Mouse (Mus musculus) liver, postnatal 0 days (tissue): Measurements from ENCODE around the gene Fam213a.

ENCODE experiments used
- CTCF ChIP-seq: sonication (generic); IDR thresholded peaks from 2 replicates; pipeline ENCODE4 v1.5.1; 2016; ENCODE audit warnings: antibody characterized with exemption, low read depth
- EP300 ChIP-seq: IDR thresholded peaks from 2 replicates; pipeline ENCODE4 v1.6.1; 2016; ENCODE audit warnings: antibody characterized with exemption, low read depth, mild to moderate bottlenecking

DNA sequence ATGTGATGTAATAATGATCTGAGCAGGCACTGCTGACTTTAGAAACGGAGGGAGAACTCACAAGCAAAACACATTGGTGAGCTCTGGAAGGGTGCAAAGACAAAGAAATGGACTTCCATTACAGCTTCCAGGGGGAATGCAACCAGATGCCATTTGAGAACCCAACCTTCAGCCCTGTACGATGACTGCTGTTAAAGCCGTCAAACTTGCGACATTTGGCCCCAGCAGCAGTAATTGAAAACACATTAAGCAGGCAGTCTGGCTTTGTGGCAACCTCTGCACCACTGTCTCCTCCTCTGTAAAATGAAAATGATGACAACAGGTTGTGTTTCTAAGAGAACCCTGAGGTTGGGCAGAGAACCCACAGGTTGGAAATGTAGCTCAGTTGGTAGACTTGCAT, 12.8 kb downstream of the Fam213a start:
- TF ChIP-seq EP300 (no peak), CTCF (no peak)
